Comparison of ENCODE assay signal across 7 mouse cellular contexts in the genomic region with DNA sequence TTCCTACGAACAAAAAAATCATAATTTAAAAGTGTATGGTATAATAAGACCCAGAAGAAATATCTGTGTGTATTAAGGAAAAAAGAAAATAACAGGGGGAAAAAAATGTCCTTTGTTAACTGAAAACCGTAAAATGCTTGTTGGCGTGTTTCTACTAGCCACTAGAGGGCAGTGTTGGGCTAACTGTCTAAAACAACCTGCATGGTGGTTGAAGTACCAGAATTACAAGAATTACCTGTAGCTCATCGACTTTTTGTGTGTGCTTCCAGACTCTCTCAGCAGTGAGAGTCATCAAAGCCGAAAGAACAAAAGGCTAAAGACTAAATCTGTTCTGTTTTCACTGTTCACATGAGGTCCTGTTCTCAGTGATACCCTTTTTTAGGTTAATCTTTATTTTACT. TPM values are rescaled to one million over a fixed set of nuclear protein-coding genes. Genes with fewer than 3 reads are reported as not detected.
A peak's percentile ranks its signal among the peaks of the same experiment; 100 is the strongest.
DNase-seq lines count a peak whose midpoint lies in the region; ATAC-seq and TF ChIP-seq lines count a peak whose summit lies in the region.

No protein-coding gene starts in this region.

- H3K9me3 ChIP-seq in liver, embryonic 11.5 days (ENCODE audit: control insufficient read depth, low read length): no peaks in the 10 kb centered on the region
- H3K9me3 ChIP-seq in heart, postnatal 0 days (replicated peaks; ENCODE audit: control insufficient read depth, low read length): no peaks in the 10 kb centered on the region
- no peaks in the 10 kb centered on the region for H3K9me3 ChIP-seq in lung, postnatal 0 days (ENCODE audit: low read length)

- no peaks in the 10 kb centered on the region for H3K27me3 ChIP-seq in liver, embryonic 11.5 days (replicated peaks; ENCODE audit: control insufficient read depth, insufficient read depth, low read length)
- H3K27me3 ChIP-seq in heart, postnatal 0 days (ENCODE audit: control insufficient read depth, insufficient read depth, low read length): no peaks in the 10 kb centered on the region
- H3K27me3 ChIP-seq in lung, postnatal 0 days (replicated peaks; ENCODE audit: insufficient read depth, low read length): no peaks in the 10 kb centered on the region
- H3K27me3 ChIP-seq in splenic B cell, adult 2 months (ENCODE audit: control insufficient read depth, insufficient read depth, low read length, poor library complexity, severe bottlenecking): no peaks in the 10 kb centered on the region

- no peak overlapping the region for H3K9ac ChIP-seq in liver, embryonic 11.5 days (ENCODE audit: low read depth, low read length)
- no peak overlapping the region for H3K9ac ChIP-seq in heart, postnatal 0 days (replicated peaks; ENCODE audit: low read depth, low read length)
- H3K9ac ChIP-seq in lung, postnatal 0 days (replicated peaks; ENCODE audit: low read depth): no peak overlapping the region

- DNase-seq in liver (peak; percentile 38), MEL-GATA-1-ER (ENCODE audit: extremely low read depth, low read depth) (peak; percentile 43)
- DNase-seq in liver, embryonic 11.5 days (ENCODE audit: low spot score): no peak
- DNase-seq in c-Kit-positive CD71-positive TER-119-negative erythroid progenitor cells, embryonic 14.5 days (ENCODE audit: low read depth): peak; percentile 54
- DNase-seq in heart, postnatal 0 days (ENCODE audit: low spot score): peak; percentile 36
- DNase-seq in lung, postnatal 0 days (ENCODE audit: low spot score): peak; percentile 78
- peak; percentile 80 for DNase-seq in splenic B cell, adult 2 months (ENCODE audit: low read depth, low spot score)

- no peak for TF ChIP-seq EP300 in heart, postnatal 0 days (IDR thresholded peaks at IDR 0.05; ENCODE audit: low read depth)
- no peak for TF ChIP-seq EP300 in lung, postnatal 0 days (IDR thresholded peaks at IDR 0.05)

- H3K27ac ChIP-seq in liver, embryonic 11.5 days (ENCODE audit: low read depth, low read length): no peak overlapping the region
- no peak overlapping the region for H3K27ac ChIP-seq in heart, postnatal 0 days (ENCODE audit: low read depth)
- H3K27ac ChIP-seq in lung, postnatal 0 days (ENCODE audit: low read length): no peak overlapping the region

- no peak overlapping the region for H3K4me3 ChIP-seq in liver, embryonic 11.5 days (ENCODE audit: low read depth, low read length)
- H3K4me3 ChIP-seq in heart, postnatal 0 days (ENCODE audit: low read depth, low read length): no peak overlapping the region
- no peak overlapping the region for H3K4me3 ChIP-seq in lung, postnatal 0 days (ENCODE audit: low read depth, low read length)

- no peak for ATAC-seq in liver, embryonic 11.5 days (replicated peaks; ENCODE audit: low FRiP score)
- ATAC-seq in heart, postnatal 0 days (ENCODE audit: insufficient read depth, low read depth): no peak
- peak; percentile 33; the same call in 1 of the 2 replicates for ATAC-seq in lung, postnatal 0 days

- H3K4me2 ChIP-seq in liver, embryonic 11.5 days: no peak overlapping the region
- H3K4me2 ChIP-seq in heart, postnatal 0 days (ENCODE audit: low read depth, low read length): no peak overlapping the region
- no peak overlapping the region for H3K4me2 ChIP-seq in lung, postnatal 0 days (replicated peaks; ENCODE audit: low read depth, low read length)

- H3K36me3 ChIP-seq in liver, embryonic 11.5 days (ENCODE audit: control insufficient read depth, insufficient read depth, low read length): no peaks in the 10 kb centered on the region
- H3K36me3 ChIP-seq in heart, postnatal 0 days (replicated peaks; ENCODE audit: control insufficient read depth, insufficient read depth, low read length): no peaks in the 10 kb centered on the region
- H3K36me3 ChIP-seq in lung, postnatal 0 days (ENCODE audit: insufficient read depth, low read length): no peaks in the 10 kb centered on the region
- H3K36me3 ChIP-seq in splenic B cell, adult 2 months (ENCODE audit: control insufficient read depth, insufficient read depth, low read length, poor library complexity, severe bottlenecking): no peaks in the 10 kb centered on the region

- H3K4me1 ChIP-seq in liver, embryonic 11.5 days (replicated peaks; ENCODE audit: control insufficient read depth, insufficient read depth, low read length): no peaks in the 10 kb centered on the region
- H3K4me1 ChIP-seq in heart, postnatal 0 days (ENCODE audit: control insufficient read depth, insufficient read depth): no peaks in the 10 kb centered on the region
- H3K4me1 ChIP-seq in lung, postnatal 0 days (ENCODE audit: insufficient read depth, low read depth, low read length): no peaks in the 10 kb centered on the region

- 15% methylated on average over 5 of the region's 5 CpGs for WGBS in liver, embryonic 11.5 days
- WGBS in heart, postnatal 0 days: 14% methylated on average over 5 of the region's 5 CpGs
- 12% methylated on average over 5 of the region's 5 CpGs for WGBS in lung, postnatal 0 days

- peak; percentile 79 for TF ChIP-seq CTCF in heart, postnatal 0 days (IDR thresholded peaks at IDR 0.05; ENCODE audit: low read depth)
- peak; percentile 85 for TF ChIP-seq CTCF in lung, postnatal 0 days (IDR thresholded peaks at IDR 0.05)

RNA-seq across cellular contexts. Expression of a gene that starts 20.6 kb away (rescaled TPM):
- polyA plus RNA-seq in liver, embryonic 11.5 days (2014; fragmentation: Nextera tagmentation; extraction: Ambion mirVana): 33.0 and 35.9 TPM in 2 replicates
- 32.0 and 47.6 TPM in 2 replicates for total RNA-seq in heart, postnatal 0 days (2014; rRNA removed; ENCODE audit: low replicate concordance)
- 24.8 TPM in 2 replicates for polyA plus RNA-seq in heart, postnatal 0 days (2015; fragmentation: Nextera tagmentation; extraction: Ambion mirVana)
- 18.7 and 20.9 TPM in 2 replicates for polyA plus RNA-seq in lung, postnatal 0 days (2015; fragmentation: Nextera tagmentation; extraction: Ambion mirVana)
